Mouse (Mus musculus) spleen, adult 2 months (tissue): ENCODE results near the gene Vps13d. TPM values are rescaled to one million over a fixed set of nuclear protein-coding genes. Genes with fewer than 3 reads are reported as not detected.

Source experiments
- DNase-seq, 2 experiments: peaks; one replicate each; pipeline versions ENCODE4 v3.0.0 to v3.0.0-alpha.2; 2012 to 2021; ENCODE audit warnings: low spot score in 2 of 2, low read depth in 1 of 2
- H3K27ac ChIP-seq: fragments of 200-500 bp; 2 replicates; pipeline ENCODE4 v1.5.1; 2012; ENCODE audit warnings: low read length, inconsistent platforms; ENCODE audit not compliant: insufficient read depth
- H3K27me3 ChIP-seq: fragments of 200-500 bp; 2 replicates; pipeline ENCODE4 v1.6.1; 2012; ENCODE audit warnings: mild to moderate bottlenecking, moderate library complexity, low read length, inconsistent platforms; ENCODE audit not compliant: control insufficient read depth, insufficient read depth
- H3K36me3 ChIP-seq: fragments of 200-500 bp; 2 replicates; pipeline ENCODE4 v1.6.1; 2012; ENCODE audit warnings: mild to moderate bottlenecking, low read length, inconsistent platforms; ENCODE audit not compliant: control insufficient read depth, insufficient read depth
- H3K4me1 ChIP-seq: fragments of 200-500 bp; 2 replicates; pipeline ENCODE4 v1.6.1; 2011; ENCODE audit warnings: inconsistent platforms; ENCODE audit not compliant: control insufficient read depth, insufficient read depth, insufficient read length
- H3K4me3 ChIP-seq: fragments of 200-500 bp; 2 replicates; pipeline ENCODE4 v1.5.1; 2011; ENCODE audit warnings: mild to moderate bottlenecking, inconsistent platforms; ENCODE audit not compliant: insufficient read depth, insufficient read length; ENCODE audit errors: extremely low read depth
- CTCF ChIP-seq: fragments of 200-500 bp; IDR thresholded peaks from 2 replicates; pipeline ENCODE4 v1.5.1; 2011; ENCODE audit warnings: mild to moderate bottlenecking, inconsistent platforms; ENCODE audit not compliant: insufficient read depth, insufficient read length, insufficient replicate concordance; ENCODE audit errors: extremely low read depth
- POLR2A ChIP-seq: fragments of 200-500 bp; IDR thresholded peaks from 2 replicates; pipeline ENCODE4 v1.6.1; 2011; ENCODE audit warnings: low read depth, low read length, inconsistent platforms
- WGBS: fragments of 180-500 bp; shearing (Covaris S2); methylation state at CpG from one replicate; pipeline ENCODE4 v1.1.7; 2018; 5-methylcytosine and 5-hydroxymethylcytosine counted together
- polyA plus RNA-seq: library from polyadenylated mRNA; depleted of rRNA; stranded (reverse); fragments of >200 nt; gene quantifications from 2 replicates; pipeline ENCODE4 v1.2.3, GENCODE M21; 2012

Vps13d gene
- polyA plus RNA-seq, 1 experiment, result 12.1 TPM

GRCm38 (mm10) chr4:144998808-144999571, 195.8 kb downstream of the Vps13d start:
- Histone ChIP-seq H3K4me3 (no peak overlapping the region), H3K4me1 (peaks cover 9% of the 10 kb centered on the region; the same call in 1 of the 2 replicates), H3K27me3 (no peaks in the 10 kb centered on the region), H3K27ac (peak overlapping the region; percentile 61; the same call in 1 of the 2 replicates), H3K36me3 (no peaks in the 10 kb centered on the region)
- TF ChIP-seq POLR2A (no peak), CTCF (no peak)
- no peak for DNase-seq
- 47% methylated on average over 2 of the region's 2 CpGs for WGBS

GRCm38 (mm10) chr4:144997887-144998658, 196.7 kb downstream of the Vps13d start:
- no peak for TF ChIP-seq POLR2A
- TF ChIP-seq CTCF, result no peak
- Histone ChIP-seq H3K4me1 (peaks cover 9% of the 10 kb centered on the region; the same call in 1 of the 2 replicates), H3K27ac (no peak overlapping the region), H3K36me3 (no peaks in the 10 kb centered on the region), H3K4me3 (no peak overlapping the region), H3K27me3 (no peaks in the 10 kb centered on the region)
- 48% methylated on average over 3 of the region's 3 CpGs for WGBS
- DNase-seq, result no peak

DNA sequence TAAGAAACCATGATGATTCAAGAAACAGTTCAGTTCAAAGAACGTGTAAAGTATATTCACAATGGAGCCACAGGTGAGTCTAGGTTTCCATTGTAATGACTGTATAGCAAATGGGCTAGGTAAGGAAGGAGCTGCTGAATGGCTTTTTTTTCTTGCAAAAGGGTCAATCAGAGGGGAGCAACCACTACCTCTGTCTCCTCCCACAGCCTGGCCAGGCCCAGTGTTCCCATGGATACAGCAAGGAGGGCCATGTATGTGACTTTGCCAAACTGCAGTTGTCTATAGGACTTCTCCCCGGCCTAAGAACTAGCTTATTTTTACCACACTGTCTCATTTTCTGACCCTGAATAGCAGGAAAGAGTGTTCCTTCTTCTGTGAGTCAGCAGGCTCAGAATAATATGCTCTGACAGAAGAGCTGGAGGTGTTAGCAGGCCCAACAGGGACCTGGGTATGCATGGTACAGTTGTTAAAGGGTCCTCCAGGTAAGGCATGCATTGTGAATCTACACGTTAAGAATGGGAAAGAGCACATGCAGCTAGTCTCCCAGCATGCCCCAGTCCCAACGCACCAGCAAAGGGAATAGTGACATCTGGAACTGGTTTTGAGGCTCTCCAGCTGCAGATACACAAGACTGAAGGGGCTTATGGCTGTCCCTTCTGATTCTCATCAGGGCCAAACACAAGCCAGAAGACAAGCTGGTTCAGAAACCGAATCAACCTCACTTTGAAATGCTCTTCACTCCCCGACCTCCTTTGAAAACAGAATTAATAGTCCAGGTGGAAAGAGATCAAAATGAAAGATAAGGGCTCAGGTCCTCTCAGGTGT, 197.6 kb downstream of the Vps13d start:
- WGBS, result 77% methylated on average over 6 of the region's 6 CpGs
- Histone ChIP-seq H3K27me3 (no peaks in the 10 kb centered on the region), H3K27ac (no peak overlapping the region), H3K4me3 (no peak overlapping the region), H3K36me3 (no peaks in the 10 kb centered on the region), H3K4me1 (peaks cover 9% of the 10 kb centered on the region; the same call in 1 of the 2 replicates)
- TF ChIP-seq CTCF, result no peak
- TF ChIP-seq POLR2A, result no peak
- no peak for DNase-seq

DNA sequence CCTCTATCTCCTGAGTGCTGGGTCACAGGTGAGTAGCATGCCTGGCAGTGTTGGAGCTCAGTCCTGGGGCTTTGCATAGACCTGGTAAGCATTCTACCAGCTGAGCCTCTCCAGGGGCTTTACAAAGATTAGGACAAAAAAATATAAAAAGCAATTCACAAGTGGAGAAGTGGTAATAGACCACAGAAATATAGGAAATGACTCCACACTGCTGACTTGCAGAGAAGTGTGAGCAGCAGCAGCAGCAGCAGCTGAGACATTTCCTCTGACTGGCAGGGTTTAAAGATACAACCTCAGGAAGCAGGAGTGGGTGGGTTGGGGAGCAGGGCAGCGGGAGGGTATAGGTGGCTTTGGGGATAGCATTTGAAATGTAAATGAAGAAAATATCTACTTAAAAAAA, 199.0 kb downstream of the Vps13d start:
- H3K27me3 ChIP-seq, result no peaks in the 10 kb centered on the region
- TF ChIP-seq CTCF (no peak), POLR2A (no peak)
- H3K36me3 ChIP-seq, result no peaks in the 10 kb centered on the region

GRCm38 (mm10) chr4:144993047-144993917, 201.5 kb downstream of the Vps13d start:
- Histone ChIP-seq H3K4me1 (no peaks in the 10 kb centered on the region; the same call in 1 of the 2 replicates), H3K27me3 (no peaks in the 10 kb centered on the region), H3K36me3 (no peaks in the 10 kb centered on the region), H3K27ac (no peak overlapping the region), H3K4me3 (no peak overlapping the region)
- no peak for TF ChIP-seq CTCF
- TF ChIP-seq POLR2A, result no peak
- DNase-seq, result no peak
- WGBS, result 94% methylated on average over 9 of the region's 9 CpGs

More for the DNA sequence above, 199.0 kb downstream of the Vps13d start:
- no peak overlapping the region for H3K4me3 ChIP-seq
- no peak for DNase-seq
- WGBS, result 8% methylated on average over 1 of the region's 1 CpGs
- H3K27ac ChIP-seq, result 0 out of 2 replicates have a peak overlapping the region, but pooled peaks have one; percentile 29
- H3K4me1 ChIP-seq, result peaks cover 9% of the 10 kb centered on the region; the same call in 1 of the 2 replicates
